Mouse (Mus musculus) kidney, adult 2 months (tissue): ENCODE results near the gene Exo5. TPM values are rescaled to one million over a fixed set of nuclear protein-coding genes. Genes with fewer than 3 reads are reported as not detected.

ENCODE experiments used
- DNase-seq: peaks from one replicate; pipeline ENCODE4 v3.0.0; 2021
- H3K27ac ChIP-seq: fragments of 200-500 bp; 2 replicates; pipeline ENCODE4 v1.5.1; 2012; ENCODE audit warnings: low read depth, low read length, control low read depth, inconsistent platforms; ENCODE audit not compliant: insufficient read depth
- H3K27me3 ChIP-seq: fragments of 200-500 bp; replicated peaks from 2 replicates; pipeline ENCODE4 v1.6.1; 2012; ENCODE audit warnings: mild to moderate bottlenecking, moderate library complexity, low read length, inconsistent platforms; ENCODE audit not compliant: control insufficient read depth, insufficient read depth
- H3K36me3 ChIP-seq: fragments of 200-500 bp; 2 replicates; pipeline ENCODE4 v1.6.1; 2012; ENCODE audit warnings: mild to moderate bottlenecking, moderate library complexity, low read length, inconsistent platforms; ENCODE audit not compliant: control insufficient read depth, insufficient read depth
- H3K4me1 ChIP-seq: fragments of 200-500 bp; 2 replicates; pipeline ENCODE4 v1.6.1; 2011; ENCODE audit warnings: low read length; ENCODE audit not compliant: control insufficient read depth, insufficient read depth
- H3K4me3 ChIP-seq: fragments of 200-500 bp; 2 replicates; pipeline ENCODE4 v1.5.1; 2011; ENCODE audit warnings: mild to moderate bottlenecking, low read depth, low read length, control low read depth; ENCODE audit not compliant: insufficient read depth
- CTCF ChIP-seq: fragments of 200-500 bp; conservative IDR thresholded peaks from 2 replicates; pipeline ENCODE4 v1.5.1; 2011; ENCODE audit warnings: low read depth, mild to moderate bottlenecking, control low read depth, low read length, moderate library complexity, mixed read lengths; ENCODE audit not compliant: insufficient read depth, insufficient read length
- POLR2A ChIP-seq: fragments of 200-500 bp; IDR thresholded peaks from one replicate; pipeline ENCODE4 v1.6.1; 2011; ENCODE audit warnings: low read depth, low read length, control low read depth
- WGBS: fragments of 180-500 bp; shearing (Covaris S2); methylation state at CpG from one replicate; pipeline ENCODE4 v1.1.7; 2018; 5-methylcytosine and 5-hydroxymethylcytosine counted together
- polyA plus RNA-seq: library from polyadenylated mRNA; depleted of rRNA; stranded (reverse); fragments of >200 nt; gene quantifications from 2 replicates; pipeline ENCODE4 v1.2.3, GENCODE M21; 2012; rRNA removed

Gene Exo5
- polyA plus RNA-seq, 1 experiment, result 4.1 TPM

DNA sequence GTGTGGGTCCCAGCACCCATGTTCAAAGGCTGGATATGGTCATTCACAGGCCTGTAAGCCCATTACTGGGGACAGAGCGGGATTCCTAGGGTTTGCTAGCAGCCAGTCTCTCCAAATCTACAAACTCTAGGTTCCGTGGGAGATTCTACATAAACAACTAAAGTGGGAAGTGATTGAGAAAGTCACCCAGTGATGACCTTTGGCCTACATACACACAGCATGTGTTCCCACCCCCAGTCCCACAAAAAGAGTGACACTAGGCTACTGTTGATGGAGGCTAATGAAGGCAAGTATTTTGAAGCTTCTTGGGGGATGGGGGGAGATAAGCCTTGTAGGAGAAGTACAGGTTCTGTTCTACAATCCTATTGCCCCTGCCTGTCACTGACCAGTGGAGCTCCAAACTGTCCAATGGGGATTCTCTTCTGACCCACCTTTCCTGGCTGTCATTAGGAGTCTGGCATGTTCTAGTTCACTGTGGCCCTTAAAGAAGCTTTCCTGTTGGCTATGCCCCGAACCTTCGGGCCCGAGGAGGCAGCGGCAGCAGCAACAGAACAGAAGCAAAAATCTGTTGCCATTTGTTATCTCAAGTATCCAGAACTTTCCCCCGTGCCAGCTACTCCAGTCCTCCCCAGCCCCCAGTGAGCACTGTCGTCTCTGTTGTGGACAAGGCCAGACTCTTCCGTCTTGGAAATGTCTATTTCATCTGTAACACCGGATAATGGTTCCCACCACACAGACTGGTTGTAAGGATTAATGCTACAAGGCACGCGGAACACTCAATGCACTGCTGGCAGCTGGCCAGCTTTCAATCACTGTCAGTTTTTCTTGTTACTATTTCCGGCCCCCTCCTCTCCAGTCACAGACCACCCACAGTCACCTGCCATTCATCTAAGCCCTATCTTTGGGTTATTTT lies 39.4 kb downstream of the Exo5 start:
- DNase-seq, result peak; percentile 8
- TF ChIP-seq POLR2A (no peak), CTCF (no peak)

DNA sequence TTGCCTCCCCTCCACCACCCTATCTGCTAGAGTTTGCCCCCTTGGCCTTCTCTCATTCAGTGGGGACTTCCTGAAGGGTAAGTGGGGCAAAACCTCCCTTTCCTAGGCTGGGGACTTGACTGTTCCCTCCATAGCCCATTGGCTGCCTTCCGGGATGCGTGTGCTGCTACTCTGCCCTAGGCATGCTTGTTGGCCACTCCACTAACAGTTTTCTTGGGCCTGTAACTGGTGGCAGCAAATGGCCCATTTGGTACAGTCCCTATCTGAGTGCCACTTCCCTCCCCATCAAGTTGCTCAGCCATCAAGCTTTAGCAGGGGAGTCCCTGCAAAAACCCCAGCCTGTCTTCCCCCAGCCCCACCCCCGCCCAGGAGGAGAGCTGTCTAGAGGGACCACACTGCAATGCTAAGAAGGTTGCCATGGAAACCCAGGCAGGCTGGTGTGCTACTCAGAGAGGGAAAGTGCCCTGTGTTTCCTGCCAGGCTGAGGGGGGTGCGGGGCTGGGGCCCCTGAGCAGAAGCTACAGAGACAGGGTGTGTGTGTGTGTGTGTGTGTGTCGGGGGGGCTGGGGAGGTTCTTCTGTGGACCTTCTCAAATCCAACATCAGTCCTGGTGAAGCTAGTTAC lies 42.7 kb downstream of the Exo5 start:
- H3K4me1 ChIP-seq, result no peaks in the 10 kb centered on the region
- no peak for TF ChIP-seq CTCF
- TF ChIP-seq POLR2A, result no peak
- H3K27ac ChIP-seq, result no peak overlapping the region
- no peak for DNase-seq
- WGBS, result 66% methylated on average over 5 of the region's 5 CpGs
- no peaks in the 10 kb centered on the region for H3K36me3 ChIP-seq
- no peaks in the 10 kb centered on the region for H3K27me3 ChIP-seq
- no peak overlapping the region for H3K4me3 ChIP-seq

More for the DNA sequence above, 39.4 kb downstream of the Exo5 start:
- Histone ChIP-seq H3K4me1 (no peaks in the 10 kb centered on the region), H3K27ac (no peak overlapping the region), H3K27me3 (no peaks in the 10 kb centered on the region), H3K4me3 (no peak overlapping the region), H3K36me3 (no peaks in the 10 kb centered on the region)
- WGBS, result 58% methylated on average over 13 of the region's 13 CpGs

DNA sequence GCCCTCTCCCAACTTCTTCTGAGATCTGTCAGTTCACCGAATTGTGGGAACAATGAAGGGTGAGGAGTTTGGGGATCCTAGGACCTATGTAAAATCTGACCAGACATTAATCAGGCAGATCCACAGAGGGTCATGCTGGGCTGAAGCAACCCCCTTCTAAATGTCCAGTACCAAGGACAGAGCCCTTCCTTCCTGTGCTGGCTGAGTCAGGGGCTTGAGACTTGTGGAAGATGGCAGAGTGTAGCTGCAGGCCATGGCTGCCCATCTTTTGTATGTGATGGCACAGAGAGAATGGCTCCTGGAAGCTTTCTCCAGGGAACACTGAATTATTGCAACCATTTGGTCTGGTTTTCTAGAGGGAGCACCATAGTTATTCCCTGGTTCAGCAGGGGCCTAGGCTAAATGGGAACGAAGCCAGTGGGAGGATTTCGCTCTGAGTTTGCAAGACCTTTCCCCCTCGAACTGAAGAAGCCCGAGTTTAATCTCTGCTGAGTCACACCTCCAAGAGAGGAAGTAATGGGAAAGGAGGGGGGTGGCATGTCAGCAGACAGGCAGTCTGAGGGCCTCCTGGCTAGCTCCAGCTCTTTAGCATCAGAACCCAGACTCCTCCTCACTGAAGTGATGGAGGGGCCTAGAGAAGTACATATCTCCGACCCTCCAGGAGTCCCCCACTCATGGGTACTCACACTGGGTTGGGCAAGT lies 43.9 kb downstream of the Exo5 start:
- no peaks in the 10 kb centered on the region for H3K4me1 ChIP-seq
- H3K27me3 ChIP-seq, result no peaks in the 10 kb centered on the region
- no peak for TF ChIP-seq POLR2A
- no peak for DNase-seq
- H3K27ac ChIP-seq, result no peak overlapping the region
- 52% methylated on average over 6 of the region's 6 CpGs for WGBS
- no peak overlapping the region for H3K4me3 ChIP-seq
- H3K36me3 ChIP-seq, result no peaks in the 10 kb centered on the region

DNA sequence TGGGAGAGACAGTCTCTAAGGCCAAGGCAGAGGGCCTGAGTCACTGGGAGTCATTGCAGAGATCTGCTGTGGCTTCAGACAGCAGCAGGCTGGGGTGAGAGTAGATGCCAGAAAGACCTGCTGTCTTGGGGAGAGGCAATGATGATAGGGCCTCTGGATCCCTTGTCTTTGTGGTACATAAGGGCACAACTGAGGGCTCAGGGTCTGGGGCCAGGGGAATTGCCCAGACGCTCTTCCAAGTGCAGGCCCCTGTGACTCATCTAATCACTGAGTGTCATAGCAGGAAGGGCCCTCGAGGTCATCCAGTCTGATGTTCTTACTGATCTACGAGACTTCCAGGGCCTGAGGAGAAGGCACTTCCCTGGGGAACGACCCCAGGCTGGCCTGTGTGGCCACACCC lies 45.4 kb downstream of the Exo5 start:
- Histone ChIP-seq H3K27me3 (no peaks in the 10 kb centered on the region), H3K27ac (no peak overlapping the region), H3K4me1 (no peaks in the 10 kb centered on the region), H3K36me3 (no peaks in the 10 kb centered on the region), H3K4me3 (no peak overlapping the region)
- 32% methylated on average over 4 of the region's 4 CpGs for WGBS
- DNase-seq, result no peak
- TF ChIP-seq POLR2A, result no peak
- no peak for TF ChIP-seq CTCF

DNA sequence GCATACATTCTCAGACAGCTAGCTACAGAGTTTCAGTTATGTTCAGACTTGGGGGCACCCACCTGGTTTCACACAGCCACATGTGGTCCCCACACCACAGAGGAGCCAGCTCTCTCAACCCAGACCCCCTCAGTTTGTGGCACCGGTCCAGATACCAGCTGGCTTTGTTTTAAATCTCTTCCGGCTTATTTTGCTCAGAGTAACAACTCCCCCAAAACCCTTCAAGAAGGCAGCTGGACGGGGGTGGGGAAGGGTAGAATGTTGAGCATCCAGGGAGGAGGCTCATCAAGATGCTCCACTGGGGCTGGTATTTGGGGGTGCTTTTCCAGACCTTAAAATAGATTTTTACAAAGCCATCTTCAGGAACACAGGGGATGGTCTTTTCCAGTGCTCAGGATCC lies 46.1 kb downstream of the Exo5 start:
- Histone ChIP-seq H3K4me3 (no peak overlapping the region), H3K36me3 (no peaks in the 10 kb centered on the region), H3K27ac (no peak overlapping the region), H3K27me3 (no peaks in the 10 kb centered on the region), H3K4me1 (no peaks in the 10 kb centered on the region)
- DNase-seq, result no peak
- 75% methylated on average over 3 of the region's 3 CpGs for WGBS
- TF ChIP-seq POLR2A (no peak), CTCF (no peak)

DNA sequence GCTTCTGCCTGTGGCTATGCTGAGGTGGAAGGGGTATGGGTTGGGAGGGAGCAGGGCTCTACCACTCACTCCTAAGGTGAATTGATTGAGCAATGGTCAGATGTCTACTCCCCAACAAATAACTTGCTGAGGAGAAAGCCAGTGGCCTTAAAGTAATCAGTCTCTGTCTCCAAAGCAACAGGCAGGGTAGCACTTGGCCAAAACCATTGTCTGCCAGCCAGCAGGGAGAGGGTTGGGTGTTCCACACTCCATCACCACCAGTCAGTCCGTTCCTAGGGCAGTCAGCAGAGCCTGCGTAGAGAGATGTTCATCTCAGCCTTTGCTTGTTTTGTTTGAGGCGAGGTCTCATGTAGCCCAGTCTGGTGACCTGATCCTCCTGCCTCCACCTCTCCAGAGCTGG lies 48.9 kb downstream of the Exo5 start:
- no peaks in the 10 kb centered on the region for H3K27me3 ChIP-seq
- no peaks in the 10 kb centered on the region for H3K36me3 ChIP-seq
- no peaks in the 10 kb centered on the region for H3K4me1 ChIP-seq
- H3K4me3 ChIP-seq, result no peak overlapping the region
- DNase-seq, result no peak
- 53% methylated on average over 3 of the region's 3 CpGs for WGBS
- no peak overlapping the region for H3K27ac ChIP-seq
- TF ChIP-seq CTCF (no peak), POLR2A (no peak)

Other genes with a start within 250 kb of the Exo5 start
- 0.86 and 1.0 TPM in 2 replicates for gene Kcnq4, start 176.4 kb downstream of the Exo5 start, polyA plus RNA-seq
- 218 and 287 TPM in 2 replicates for gene Nfyc, start 93.4 kb downstream of the Exo5 start, polyA plus RNA-seq
- gene Rims3, start 70.2 kb downstream of the Exo5 start, polyA plus RNA-seq, result 0.27 and 0.39 TPM in 2 replicates
- 1.3 and 1.4 TPM in 2 replicates for gene Zfp69, start 26.7 kb upstream of the Exo5 start, polyA plus RNA-seq
- gene Smap2, start 92.2 kb upstream of the Exo5 start, polyA plus RNA-seq, result 20.5 and 27.3 TPM in 2 replicates
- not detected in 2 replicates for gene Col9a2, start 114.4 kb upstream of the Exo5 start, polyA plus RNA-seq
- gene Zmpste24, start 173.2 kb upstream of the Exo5 start, polyA plus RNA-seq, result 43.5 and 45.7 TPM in 2 replicates
- gene Tmco2, start 184.2 kb upstream of the Exo5 start, polyA plus RNA-seq, result 0.14 TPM in 1 of 2 replicates, not detected in the other